Mouse (Mus musculus): Measurements from ENCODE around the gene Epop. TPM values are rescaled to one million over a fixed set of nuclear protein-coding genes. Genes with fewer than 3 reads are reported as not detected.

The Epop gene
- polyA plus RNA-seq, 1 experiment from 2014 or later = 12.5 TPM

- Histone ChIP-seq H3K27me3 (ENCODE audit: control insufficient read depth, insufficient read depth, low read length) (no peaks in the 10 kb centered on the region), H3K9me3 (ENCODE audit: control insufficient read depth, low read length) (no peaks in the 10 kb centered on the region), H3K4me1 (ENCODE audit: control insufficient read depth, insufficient read depth, low read length) (no peaks in the 10 kb centered on the region), H3K4me2 (ENCODE audit: low read depth, severe bottlenecking) (no peak overlapping the region), H3K27ac (replicated peaks; ENCODE audit: low read depth, low read length) (no peak overlapping the region), H3K9ac (ENCODE audit: low read length) (no peak overlapping the region), H3K36me3 (ENCODE audit: control insufficient read depth, insufficient read depth, low read length) (no peaks in the 10 kb centered on the region), H3K4me3 (ENCODE audit: low read depth, low read length) (no peak overlapping the region)
- no peak for DNase-seq (ENCODE audit: low spot score)
- ATAC-seq (ENCODE audit: insufficient number of reproducible peaks, low FRiP score, low TSS enrichment, low read depth) = no peak
- WGBS = 50% methylated on average over 6 of the region's 6 CpGs
These were observed 27.3 kb downstream of the Epop start for GRCm38 (mm10) chr11:97602223-97602622.

DNA sequence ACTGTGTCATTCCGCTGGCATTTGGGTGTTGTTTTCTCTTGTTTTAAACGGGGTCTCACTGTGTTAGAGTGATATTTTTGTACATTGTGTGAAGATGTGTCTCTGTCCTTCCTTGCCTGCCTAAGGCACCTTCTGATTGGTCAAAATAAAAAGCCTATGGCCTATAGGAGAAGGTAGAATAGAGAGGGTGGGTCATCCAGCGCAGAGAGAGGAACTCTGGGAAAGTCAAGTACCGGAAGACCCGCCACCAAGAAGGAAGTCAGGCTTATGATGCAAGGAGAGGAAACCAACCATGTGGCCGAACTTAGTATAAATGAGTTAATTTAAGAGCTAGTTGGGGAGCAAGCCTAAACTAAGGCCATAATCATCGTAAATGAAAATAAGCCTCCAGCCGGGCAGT lies 30.4 kb downstream of the Epop start:
- Histone ChIP-seq H3K9ac (ENCODE audit: low read length) (no peak overlapping the region), H3K9me3 (ENCODE audit: control insufficient read depth, low read length) (no peaks in the 10 kb centered on the region), H3K27me3 (ENCODE audit: control insufficient read depth, insufficient read depth, low read length) (no peaks in the 10 kb centered on the region), H3K4me1 (ENCODE audit: control insufficient read depth, insufficient read depth, low read length) (no peaks in the 10 kb centered on the region), H3K4me2 (ENCODE audit: low read depth, severe bottlenecking) (no peak overlapping the region), H3K27ac (replicated peaks; ENCODE audit: low read depth, low read length) (no peak overlapping the region), H3K4me3 (ENCODE audit: low read depth, low read length) (no peak overlapping the region), H3K36me3 (ENCODE audit: control insufficient read depth, insufficient read depth, low read length) (no peaks in the 10 kb centered on the region)
- DNase-seq (ENCODE audit: low spot score) (no peak), ATAC-seq (ENCODE audit: insufficient number of reproducible peaks, low FRiP score, low TSS enrichment, low read depth) (no peak)
- 83% methylated on average over 8 of the region's 8 CpGs for WGBS

GRCm38 (mm10) chr11:97597945-97598691 lies 31.4 kb downstream of the Epop start:
- DNase-seq (ENCODE audit: low spot score) (no peak), ATAC-seq (ENCODE audit: insufficient number of reproducible peaks, low FRiP score, low TSS enrichment, low read depth) (no peak)
- Histone ChIP-seq H3K4me1 (ENCODE audit: control insufficient read depth, insufficient read depth, low read length) (no peaks in the 10 kb centered on the region), H3K4me2 (ENCODE audit: low read depth, severe bottlenecking) (no peak overlapping the region), H3K9ac (ENCODE audit: low read length) (no peak overlapping the region), H3K36me3 (ENCODE audit: control insufficient read depth, insufficient read depth, low read length) (no peaks in the 10 kb centered on the region), H3K4me3 (ENCODE audit: low read depth, low read length) (no peak overlapping the region), H3K27ac (replicated peaks; ENCODE audit: low read depth, low read length) (no peak overlapping the region), H3K9me3 (ENCODE audit: control insufficient read depth, low read length) (no peaks in the 10 kb centered on the region), H3K27me3 (ENCODE audit: control insufficient read depth, insufficient read depth, low read length) (no peaks in the 10 kb centered on the region)
- WGBS = 71% methylated on average over 10 of the region's 10 CpGs

GRCm38 (mm10) chr11:97594136-97594535 lies 35.4 kb downstream of the Epop start:
- Histone ChIP-seq H3K4me3 (ENCODE audit: low read depth, low read length) (no peak overlapping the region), H3K9ac (ENCODE audit: low read length) (no peak overlapping the region), H3K27ac (replicated peaks; ENCODE audit: low read depth, low read length) (no peak overlapping the region), H3K4me2 (ENCODE audit: low read depth, severe bottlenecking) (no peak overlapping the region), H3K9me3 (ENCODE audit: control insufficient read depth, low read length) (no peaks in the 10 kb centered on the region), H3K36me3 (ENCODE audit: control insufficient read depth, insufficient read depth, low read length) (no peaks in the 10 kb centered on the region), H3K4me1 (ENCODE audit: control insufficient read depth, insufficient read depth, low read length) (no peaks in the 10 kb centered on the region), H3K27me3 (ENCODE audit: control insufficient read depth, insufficient read depth, low read length) (no peaks in the 10 kb centered on the region)
- ATAC-seq (ENCODE audit: insufficient number of reproducible peaks, low FRiP score, low TSS enrichment, low read depth) (no peak), DNase-seq (ENCODE audit: low spot score) (no peak)
- WGBS = 46% methylated on average over 6 of the region's 6 CpGs

- ATAC-seq (ENCODE audit: insufficient number of reproducible peaks, low FRiP score, low TSS enrichment, low read depth) (no peak), DNase-seq (ENCODE audit: low spot score) (no peak)
- H3K27ac ChIP-seq (replicated peaks; ENCODE audit: low read depth, low read length) = no peak overlapping the region
- no peak overlapping the region for H3K4me2 ChIP-seq (ENCODE audit: low read depth, severe bottlenecking)
- no peaks in the 10 kb centered on the region for H3K4me1 ChIP-seq (ENCODE audit: control insufficient read depth, insufficient read depth, low read length)
- no peaks in the 10 kb centered on the region for H3K36me3 ChIP-seq (ENCODE audit: control insufficient read depth, insufficient read depth, low read length)
- 62% methylated on average over 5 of the region's 5 CpGs for WGBS
- H3K9me3 ChIP-seq (ENCODE audit: control insufficient read depth, low read length) = no peaks in the 10 kb centered on the region
- no peaks in the 10 kb centered on the region for H3K27me3 ChIP-seq (ENCODE audit: control insufficient read depth, insufficient read depth, low read length)
- no peak overlapping the region for H3K4me3 ChIP-seq (ENCODE audit: low read depth, low read length)
- H3K9ac ChIP-seq (ENCODE audit: low read length) = no peak overlapping the region
These were observed 37.6 kb downstream of the Epop start for GRCm38 (mm10) chr11:97591910-97592309.

DNA sequence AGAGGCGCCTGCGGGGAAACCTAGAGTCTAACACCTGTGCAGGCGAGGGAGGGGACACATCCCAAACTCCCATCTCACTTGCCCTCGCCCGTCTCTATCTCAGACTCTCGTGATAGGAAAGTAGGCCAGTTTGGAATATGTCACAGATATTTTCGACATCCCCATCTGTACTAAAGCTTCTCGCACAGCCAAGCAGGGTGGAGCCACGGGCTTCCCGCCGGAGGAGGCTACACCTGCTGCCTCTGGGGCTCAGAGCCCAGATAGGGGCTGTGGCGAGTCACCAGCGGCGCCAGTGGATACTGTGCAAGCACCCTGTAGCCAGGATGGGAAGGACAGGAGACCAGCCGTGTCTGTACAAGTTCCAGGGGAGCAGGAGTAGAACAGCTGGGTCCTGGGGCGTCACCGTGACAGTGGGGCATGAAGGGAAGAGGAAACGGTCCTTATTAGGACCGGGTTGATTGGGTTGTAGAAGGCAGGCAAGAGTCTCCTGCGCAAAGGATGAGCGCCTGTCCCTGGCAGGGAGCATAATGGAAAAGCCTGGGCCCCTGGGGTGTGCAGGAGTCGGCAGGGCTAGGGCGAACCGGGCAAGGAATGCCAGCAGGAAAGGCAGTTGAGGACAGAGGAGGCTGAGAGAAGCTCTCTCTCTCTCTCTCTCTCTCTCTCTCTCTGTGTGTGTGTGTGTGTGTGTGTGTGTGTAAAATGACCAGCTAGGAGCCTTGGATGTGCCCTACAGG lies 39.1 kb downstream of the Epop start:
- Histone ChIP-seq H3K4me2 (ENCODE audit: low read depth, severe bottlenecking) (no peak overlapping the region), H3K9ac (ENCODE audit: low read length) (no peak overlapping the region), H3K36me3 (ENCODE audit: control insufficient read depth, insufficient read depth, low read length) (no peaks in the 10 kb centered on the region), H3K27ac (replicated peaks; ENCODE audit: low read depth, low read length) (no peak overlapping the region), H3K4me1 (ENCODE audit: control insufficient read depth, insufficient read depth, low read length) (no peaks in the 10 kb centered on the region), H3K27me3 (ENCODE audit: control insufficient read depth, insufficient read depth, low read length) (no peaks in the 10 kb centered on the region), H3K4me3 (ENCODE audit: low read depth, low read length) (no peak overlapping the region), H3K9me3 (ENCODE audit: control insufficient read depth, low read length) (no peaks in the 10 kb centered on the region)
- no peak for DNase-seq (ENCODE audit: low spot score)
- 43% methylated on average over 24 of the region's 24 CpGs for WGBS
- ATAC-seq (ENCODE audit: insufficient number of reproducible peaks, low FRiP score, low TSS enrichment, low read depth) = no peak

GRCm38 (mm10) chr11:97589216-97589615 lies 40.3 kb downstream of the Epop start:
- Histone ChIP-seq H3K36me3 (ENCODE audit: control insufficient read depth, insufficient read depth, low read length) (no peaks in the 10 kb centered on the region), H3K4me1 (ENCODE audit: control insufficient read depth, insufficient read depth, low read length) (no peaks in the 10 kb centered on the region), H3K27ac (replicated peaks; ENCODE audit: low read depth, low read length) (no peak overlapping the region), H3K9me3 (ENCODE audit: control insufficient read depth, low read length) (no peaks in the 10 kb centered on the region), H3K4me2 (ENCODE audit: low read depth, severe bottlenecking) (no peak overlapping the region), H3K9ac (ENCODE audit: low read length) (no peak overlapping the region), H3K4me3 (ENCODE audit: low read depth, low read length) (no peak overlapping the region), H3K27me3 (ENCODE audit: control insufficient read depth, insufficient read depth, low read length) (no peaks in the 10 kb centered on the region)
- ATAC-seq (ENCODE audit: insufficient number of reproducible peaks, low FRiP score, low TSS enrichment, low read depth) (no peak), DNase-seq (ENCODE audit: low spot score) (peak; percentile 53)
- WGBS = 1% methylated on average over 10 of the region's 10 CpGs

- H3K4me1 ChIP-seq (ENCODE audit: control insufficient read depth, insufficient read depth, low read length) = no peaks in the 10 kb centered on the region
- H3K4me3 ChIP-seq (ENCODE audit: low read depth, low read length) = no peak overlapping the region
- H3K36me3 ChIP-seq (ENCODE audit: control insufficient read depth, insufficient read depth, low read length) = no peaks in the 10 kb centered on the region
- H3K4me2 ChIP-seq (ENCODE audit: low read depth, severe bottlenecking) = no peak overlapping the region
- 53% methylated on average over 10 of the region's 10 CpGs for WGBS
- H3K27ac ChIP-seq (replicated peaks; ENCODE audit: low read depth, low read length) = no peak overlapping the region
- ATAC-seq (ENCODE audit: insufficient number of reproducible peaks, low FRiP score, low TSS enrichment, low read depth) (no peak), DNase-seq (ENCODE audit: low spot score) (no peak)
- H3K9me3 ChIP-seq (ENCODE audit: control insufficient read depth, low read length) = no peaks in the 10 kb centered on the region
- H3K27me3 ChIP-seq (ENCODE audit: control insufficient read depth, insufficient read depth, low read length) = no peaks in the 10 kb centered on the region
- no peak overlapping the region for H3K9ac ChIP-seq (ENCODE audit: low read length)
These were observed 43.6 kb downstream of the Epop start for GRCm38 (mm10) chr11:97585932-97586331.

Data from limb, embryonic 11.5 days (tissue).